Comparison of ENCODE assay signal across 24 mouse cellular contexts in genomic region chr7:126191471-126191870, GRCm38 (mm10). TPM values are rescaled to one million over a fixed set of nuclear protein-coding genes. Genes with fewer than 3 reads are reported as not detected.
DNase-seq lines count a peak whose midpoint lies in the region; ATAC-seq and TF ChIP-seq lines count a peak whose summit lies in the region.
"Had no signal": no experiment of that assay in that cellular context is flagged by ENCODE, and none has a peak within 500 bp of the region (broad histone marks: within the 10 kb centered on the region; RNA-seq: fewer than 3 reads in every experiment).

No protein-coding gene starts in this region.

- DNase-seq in embryonic facial prominence, embryonic 14.5 days (ENCODE audit: low spot score) = peak; percentile 36
- DNase-seq in embryonic facial prominence, embryonic 10.5 days (ENCODE audit: low spot score) = no peak
- DNase-seq in limb, embryonic 14.5 days (ENCODE audit: low spot score) = peak; percentile 27
- no peak for DNase-seq in kidney, postnatal 36 days
- no peak for DNase-seq in ovary, adult 18-20 months (ENCODE audit: low spot score)
- DNase-seq: adrenal gland, adult 2 months; adrenal gland, postnatal 14 days; cerebellum, adult 11 months; cerebellum, adult 2 months; cerebellum, adult 9-11 months; cerebellum, postnatal 25 days; gastrocnemius, postnatal 25 days; heart, adult 18-20 months; heart, postnatal 10 days; heart, postnatal 4 days had no signal

- no peaks in the 10 kb centered on the region for H3K27me3 ChIP-seq in embryonic facial prominence, embryonic 14.5 days (replicated peaks; ENCODE audit: control insufficient read depth, insufficient read depth, low read length)
- H3K27me3 ChIP-seq in embryonic facial prominence, embryonic 10.5 days (replicated peaks; ENCODE audit: low read depth, poor library complexity, severe bottlenecking) = no peaks in the 10 kb centered on the region
- no peaks in the 10 kb centered on the region for H3K27me3 ChIP-seq in limb, embryonic 14.5 days (ENCODE audit: control insufficient read depth, insufficient read depth, low read length)
- H3K27me3 ChIP-seq: CH12.LX; embryonic facial prominence, embryonic 13.5 days; forebrain, embryonic 15.5 days; heart, embryonic 12.5 days; heart, embryonic 15.5 days had no signal

- 0 out of 2 replicates have a peak, but pooled peaks have one; percentile 15 for ATAC-seq in embryonic facial prominence, embryonic 14.5 days (ENCODE audit: low read depth)
- ATAC-seq in limb, embryonic 14.5 days (ENCODE audit: low FRiP score, low read depth) = peak; percentile 26; the same call in 1 of the 2 replicates
- peak; percentile 64; the same call in 1 of the 2 replicates for ATAC-seq in megakaryocyte-erythroid progenitor cell, adult 5-6 weeks (replicated peaks; ENCODE audit: low FRiP score, low TSS enrichment, poor library complexity, severe bottlenecking)
- ATAC-seq: forebrain, embryonic 15.5 days; hindbrain, postnatal 0 days; inflammation-experienced regulatory T-cells, adult 6 months had no signal

- no peaks in the 10 kb centered on the region for H3K9me3 ChIP-seq in embryonic facial prominence, embryonic 14.5 days (ENCODE audit: control insufficient read depth, low read length)
- no peaks in the 10 kb centered on the region for H3K9me3 ChIP-seq in embryonic facial prominence, embryonic 10.5 days
- no peaks in the 10 kb centered on the region for H3K9me3 ChIP-seq in limb, embryonic 14.5 days (ENCODE audit: control insufficient read depth, low read length)
- H3K9me3 ChIP-seq: embryonic facial prominence, embryonic 13.5 days; forebrain, embryonic 15.5 days; heart, embryonic 12.5 days; heart, embryonic 15.5 days had no signal

- TF ChIP-seq POLR2A in limb, embryonic 14.5 days (IDR thresholded peaks at IDR 0.05; ENCODE audit: borderline replicate concordance, extremely low read depth, insufficient read depth, insufficient read length) = no peak

- WGBS in embryonic facial prominence, embryonic 14.5 days = 77% methylated on average over 1 of the region's 1 CpGs
- 95% methylated on average over 1 of the region's 1 CpGs for WGBS in embryonic facial prominence, embryonic 10.5 days
- 97% methylated on average over 1 of the region's 1 CpGs for WGBS in limb, embryonic 14.5 days

- no peak overlapping the region for H3K4me3 ChIP-seq in embryonic facial prominence, embryonic 14.5 days (ENCODE audit: low read depth, low read length)
- no peak overlapping the region for H3K4me3 ChIP-seq in embryonic facial prominence, embryonic 10.5 days
- H3K4me3 ChIP-seq in limb, embryonic 14.5 days (replicated peaks; ENCODE audit: low read length) = no peak overlapping the region
- H3K4me3 ChIP-seq: embryonic facial prominence, embryonic 13.5 days; forebrain, embryonic 15.5 days; heart, embryonic 12.5 days; heart, embryonic 15.5 days had no signal

- no peaks in the 10 kb centered on the region for H3K4me1 ChIP-seq in embryonic facial prominence, embryonic 14.5 days (ENCODE audit: control insufficient read depth, insufficient read depth, low read length)
- 0 out of 2 replicates have a peak, but pooled peaks cover 3% of the 10 kb centered on the region for H3K4me1 ChIP-seq in embryonic facial prominence, embryonic 10.5 days
- no peaks in the 10 kb centered on the region for H3K4me1 ChIP-seq in limb, embryonic 14.5 days (ENCODE audit: control insufficient read depth, insufficient read depth, low read length)
- H3K4me1 ChIP-seq: embryonic facial prominence, embryonic 13.5 days; heart, embryonic 15.5 days had no signal

- peaks cover 8% of the 10 kb centered on the region; the same call in 1 of the 2 replicates for H3K36me3 ChIP-seq in embryonic facial prominence, embryonic 14.5 days (ENCODE audit: control insufficient read depth, insufficient read depth, low read length)
- peaks cover 33% of the 10 kb centered on the region for H3K36me3 ChIP-seq in embryonic facial prominence, embryonic 10.5 days (replicated peaks)
- H3K36me3 ChIP-seq in limb, embryonic 14.5 days (ENCODE audit: control insufficient read depth, insufficient read depth, low read length) = peaks cover 12% of the 10 kb centered on the region
- H3K36me3 ChIP-seq: forebrain, embryonic 15.5 days; heart, embryonic 15.5 days had no signal

- H3K4me2 ChIP-seq in embryonic facial prominence, embryonic 14.5 days (ENCODE audit: low read depth, low read length) = no peak overlapping the region
- no peak overlapping the region for H3K4me2 ChIP-seq in limb, embryonic 14.5 days (replicated peaks; ENCODE audit: low read depth, low read length, severe bottlenecking)
- H3K4me2 ChIP-seq: embryonic facial prominence, embryonic 13.5 days; forebrain, embryonic 15.5 days; heart, embryonic 12.5 days; heart, embryonic 15.5 days; hindbrain, embryonic 14.5 days had no signal

- no peak overlapping the region for H3K27ac ChIP-seq in embryonic facial prominence, embryonic 14.5 days (replicated peaks; ENCODE audit: low read depth, low read length)
- no peak overlapping the region for H3K27ac ChIP-seq in embryonic facial prominence, embryonic 10.5 days (replicated peaks)
- H3K27ac ChIP-seq in limb, embryonic 14.5 days (replicated peaks; ENCODE audit: low read depth, low read length) = no peak overlapping the region
- H3K27ac ChIP-seq: embryonic facial prominence, embryonic 13.5 days; forebrain, embryonic 15.5 days; heart, embryonic 15.5 days; hindbrain, embryonic 14.5 days; hindbrain, postnatal 0 days had no signal

- H3K9ac ChIP-seq in embryonic facial prominence, embryonic 14.5 days (ENCODE audit: low read depth, low read length) = no peak overlapping the region
- no peak overlapping the region for H3K9ac ChIP-seq in limb, embryonic 14.5 days (ENCODE audit: low read depth, low read length, severe bottlenecking)
- H3K9ac ChIP-seq: embryonic facial prominence, embryonic 13.5 days; forebrain, embryonic 15.5 days; heart, embryonic 12.5 days; heart, embryonic 15.5 days; hindbrain, embryonic 14.5 days had no signal

RNA-seq across cellular contexts. Expression of gene Xpo6, which starts 8.8 kb away (rescaled TPM):
- 53.3 and 54.3 TPM in 2 replicates for polyA plus RNA-seq in embryonic facial prominence, embryonic 14.5 days (2014; fragmentation: Nextera tagmentation; extraction: Ambion mirVana)
- polyA plus RNA-seq in embryonic facial prominence, embryonic 10.5 days (2016; fragmentation: Nextera tagmentation; extraction: Ambion mirVana) = 70.2 and 74.3 TPM in 2 replicates
- polyA plus RNA-seq in limb, embryonic 14.5 days (2012; rRNA removed) = 202 and 291 TPM in 2 replicates
- polyA plus RNA-seq in limb, embryonic 14.5 days (2014; fragmentation: Nextera tagmentation; extraction: Ambion mirVana) = 63.2 and 65.2 TPM in 2 replicates
- total RNA-seq in megakaryocyte-erythroid progenitor cell, adult 5-6 weeks (2014; fragmentation: Nextera tagmentation) = 147 and 182 TPM in 2 replicates
- 40.3 and 77.8 TPM in 2 replicates for total RNA-seq in megakaryocyte-erythroid progenitor cell, adult 5-6 weeks (2017)

Comparison
In these comparisons a context has a peak if more than half of its experiments do, and no peak if none do; other contexts are left out.
1. DNase-seq: peak in embryonic facial prominence, embryonic 14.5 days (single experiment) and limb, embryonic 14.5 days (single experiment); none in embryonic facial prominence, embryonic 10.5 days (single experiment), kidney, postnatal 36 days (0 of 2) and ovary, adult 18-20 months (single experiment).
2. Peak in every context shown above with its lines, with median percentiles within 50 percentile points of each other: ATAC-seq.